Mouse (Mus musculus): ENCODE data around the gene Gng7. TPM values are rescaled to one million over a fixed set of nuclear protein-coding genes. Genes with fewer than 3 reads are reported as not detected.
A peak's percentile ranks its signal among the peaks of the same experiment; 100 is the strongest.
"Not testable (repeated sequence)": the region's sequence is repeated elsewhere in the genome, so short reads cannot be mapped to it uniquely, and the experiment has no call there.

Gng7 gene
- 77.9 and 152 TPM in 2 replicates for polyA plus RNA-seq (2012; rRNA removed)

GRCm38 (mm10) chr10:81014393-81015384 is at the start of gene Gng7:
TSS of gene Gng7 (minus strand) at chr10:81014945.
- peaks cover 3% of the 10 kb centered on the region for H3K4me1 ChIP-seq (ENCODE audit: control insufficient read depth, insufficient read depth, low read length)
- peak within 1 kb of the TSS; percentile 49 for H3K4me3 ChIP-seq (ENCODE audit: insufficient read depth, low read length)
- TF ChIP-seq POLR2A (IDR thresholded peaks at IDR 0.05; ENCODE audit: extremely low read depth, insufficient read depth, low read length) (peak; percentile 80), CTCF (IDR thresholded peaks at IDR 0.05; ENCODE audit: extremely low read depth, insufficient read depth, low read length) (no peak)
- no peak within 1 kb of the TSS for H3K27ac ChIP-seq (ENCODE audit: insufficient read depth, low read length)

GRCm38 (mm10) chr10:81064519-81064918 is 49.8 kb upstream of the Gng7 start:
- not testable (repeated sequence) for H3K4me1 ChIP-seq (ENCODE audit: control insufficient read depth, insufficient read depth, low read length); H3K27ac ChIP-seq (ENCODE audit: insufficient read depth, low read length); H3K4me3 ChIP-seq (ENCODE audit: insufficient read depth, low read length)

- TF ChIP-seq POLR2A (IDR thresholded peaks at IDR 0.05; ENCODE audit: extremely low read depth, insufficient read depth, low read length) (no peak), CTCF (IDR thresholded peaks at IDR 0.05; ENCODE audit: extremely low read depth, insufficient read depth, low read length) (no peak)
- Histone ChIP-seq H3K4me1 (ENCODE audit: control insufficient read depth, insufficient read depth, low read length) (peaks cover 8% of the 10 kb centered on the region; the same call in 1 of the 2 replicates), H3K4me3 (ENCODE audit: insufficient read depth, low read length) (no peak overlapping the region), H3K27ac (ENCODE audit: insufficient read depth, low read length) (no peak overlapping the region)
Measured at GRCm38 (mm10) chr10:81062710-81063109, 48.0 kb upstream of the Gng7 start.

GRCm38 (mm10) chr10:81059603-81060543 is 45.1 kb upstream of the Gng7 start, which contains the start of gene Sgta:
TSS of gene Sgta (minus strand) at chr10:81060181.
- Histone ChIP-seq H3K4me1 (ENCODE audit: control insufficient read depth, insufficient read depth, low read length) (peaks cover 9% of the 10 kb centered on the region; the same call in 1 of the 2 replicates), H3K4me3 (ENCODE audit: insufficient read depth, low read length) (peak within 1 kb of the TSS; percentile 93), H3K27ac (ENCODE audit: insufficient read depth, low read length) (no peak within 1 kb of the TSS)
- peak; percentile 69; the same call in 1 of the 2 replicates for TF ChIP-seq POLR2A (IDR thresholded peaks at IDR 0.05; ENCODE audit: extremely low read depth, insufficient read depth, low read length)
- no peak for TF ChIP-seq CTCF (IDR thresholded peaks at IDR 0.05; ENCODE audit: extremely low read depth, insufficient read depth, low read length)

GRCm38 (mm10) chr10:81058896-81059295 is 44.2 kb upstream of the Gng7 start:
- H3K27ac ChIP-seq (ENCODE audit: insufficient read depth, low read length) = no peak overlapping the region
- TF ChIP-seq CTCF (IDR thresholded peaks at IDR 0.05; ENCODE audit: extremely low read depth, insufficient read depth, low read length) (no peak), POLR2A (IDR thresholded peaks at IDR 0.05; ENCODE audit: extremely low read depth, insufficient read depth, low read length) (no peak)
- peak overlapping the region; percentile 93; the same call in 1 of the 2 replicates for H3K4me3 ChIP-seq (ENCODE audit: insufficient read depth, low read length)
- peaks cover 9% of the 10 kb centered on the region; the same call in 1 of the 2 replicates for H3K4me1 ChIP-seq (ENCODE audit: control insufficient read depth, insufficient read depth, low read length)

GRCm38 (mm10) chr10:81057406-81058130 is 42.8 kb upstream of the Gng7 start:
- TF ChIP-seq POLR2A (IDR thresholded peaks at IDR 0.05; ENCODE audit: extremely low read depth, insufficient read depth, low read length) (no peak), CTCF (IDR thresholded peaks at IDR 0.05; ENCODE audit: extremely low read depth, insufficient read depth, low read length) (no peak)
- H3K27ac ChIP-seq (ENCODE audit: insufficient read depth, low read length) = no peak overlapping the region
- peaks cover 9% of the 10 kb centered on the region; the same call in 1 of the 2 replicates for H3K4me1 ChIP-seq (ENCODE audit: control insufficient read depth, insufficient read depth, low read length)
- H3K4me3 ChIP-seq (ENCODE audit: insufficient read depth, low read length) = no peak overlapping the region

- H3K27ac ChIP-seq (ENCODE audit: insufficient read depth, low read length); H3K4me3 ChIP-seq (ENCODE audit: insufficient read depth, low read length); H3K4me1 ChIP-seq (ENCODE audit: control insufficient read depth, insufficient read depth, low read length): not testable (repeated sequence)
Measured at GRCm38 (mm10) chr10:81055802-81056340, 41.1 kb upstream of the Gng7 start.

- no peak overlapping the region for H3K4me3 ChIP-seq (ENCODE audit: insufficient read depth, low read length)
- no peak overlapping the region for H3K27ac ChIP-seq (ENCODE audit: insufficient read depth, low read length)
- TF ChIP-seq POLR2A (IDR thresholded peaks at IDR 0.05; ENCODE audit: extremely low read depth, insufficient read depth, low read length) = no peak
- TF ChIP-seq CTCF (IDR thresholded peaks at IDR 0.05; ENCODE audit: extremely low read depth, insufficient read depth, low read length) = no peak
- H3K4me1 ChIP-seq (ENCODE audit: control insufficient read depth, insufficient read depth, low read length) = peaks cover 9% of the 10 kb centered on the region; the same call in 1 of the 2 replicates
Measured at GRCm38 (mm10) chr10:81055169-81055568, 40.4 kb upstream of the Gng7 start.

- Histone ChIP-seq H3K27ac (ENCODE audit: insufficient read depth, low read length) (no peak overlapping the region), H3K4me1 (ENCODE audit: control insufficient read depth, insufficient read depth, low read length) (no peaks in the 10 kb centered on the region), H3K4me3 (ENCODE audit: insufficient read depth, low read length) (no peak overlapping the region)
- TF ChIP-seq CTCF (IDR thresholded peaks at IDR 0.05; ENCODE audit: extremely low read depth, insufficient read depth, low read length) = no peak
- no peak for TF ChIP-seq POLR2A (IDR thresholded peaks at IDR 0.05; ENCODE audit: extremely low read depth, insufficient read depth, low read length)
Measured at GRCm38 (mm10) chr10:81052577-81052976, 37.8 kb upstream of the Gng7 start.

All from cortical plate, adult 2 months (tissue).